Mouse (Mus musculus) forelimb bud, embryonic 11.5 days (tissue): ENCODE measurements at regions not wholly inside any gene's neighbourhood (a gene's known extent, or its start where the extent isn't known, plus 50 kb on each side); places are given as distances from the start of the nearest gene placed in this dataset.

Experiments
- DNase-seq: peaks from one replicate; pipeline ENCODE4 v3.0.0-alpha.2; 2012; ENCODE audit warnings: low read depth, low spot score

DNA sequence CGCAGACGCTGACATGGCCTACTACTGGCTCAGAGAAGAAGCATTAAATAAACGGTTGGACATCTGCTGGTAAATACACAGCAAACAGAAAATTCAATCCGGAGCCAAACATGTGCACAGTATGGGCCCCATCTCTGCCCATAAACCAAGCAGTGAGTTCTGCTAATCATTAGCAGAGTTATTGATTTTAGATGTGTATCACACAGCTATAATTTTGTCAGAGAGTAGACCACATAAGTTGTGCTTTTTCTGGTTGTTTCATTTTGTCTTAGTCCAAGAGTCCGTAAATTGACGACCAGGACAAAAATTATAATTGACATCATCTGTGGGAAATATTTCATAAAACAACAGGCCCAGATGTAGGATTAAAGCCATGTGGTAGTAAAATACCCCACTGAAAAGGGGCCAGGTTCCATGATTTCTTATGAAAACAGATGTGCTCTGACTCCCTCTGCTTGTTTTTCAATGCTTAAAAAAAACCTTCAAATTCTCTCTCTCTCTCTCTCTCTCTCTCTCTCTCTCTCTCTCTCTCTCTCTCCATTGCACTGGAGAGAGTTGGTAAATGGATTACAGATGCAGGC lies 339.3 kb downstream of the Hao1 start:
- DNase-seq: peak; percentile 76

- DNase-seq: no peak
These were observed 350.9 kb downstream of the Hao1 start for GRCm38 (mm10) chr2:134203252-134203651.

- no peak for DNase-seq
These were observed 358.2 kb downstream of the Hao1 start for GRCm38 (mm10) chr2:134195961-134196360.

DNA sequence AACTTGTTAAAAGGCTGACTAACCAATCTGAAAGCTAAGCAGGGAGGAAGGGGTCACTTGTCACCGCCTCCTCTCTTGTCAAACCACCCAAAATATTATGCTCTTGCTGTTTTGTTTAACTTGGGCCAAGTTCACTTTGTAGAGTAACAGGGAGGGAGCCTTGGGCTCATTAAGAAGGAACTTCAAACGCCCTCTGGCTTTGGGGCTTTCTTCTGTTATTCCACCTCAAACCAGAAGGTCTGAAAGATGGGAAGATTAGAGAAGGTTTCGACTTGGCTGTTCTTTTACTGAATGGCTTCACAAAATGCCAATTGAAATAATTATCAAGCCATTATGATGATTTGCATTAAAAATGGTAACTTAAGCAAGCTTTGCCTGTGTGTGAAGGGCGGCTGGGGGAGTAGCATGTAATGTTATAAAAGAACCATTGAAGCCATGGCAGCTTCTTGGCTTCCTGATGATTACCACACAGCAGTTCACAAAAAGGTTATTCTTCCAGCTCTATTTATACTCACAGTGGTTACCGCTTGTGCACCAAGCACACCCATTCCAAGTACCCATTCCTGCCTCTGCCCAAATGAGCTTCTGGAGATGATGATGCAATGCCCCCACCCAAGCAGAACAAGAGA lies 364.6 kb downstream of the Hao1 start:
- no peak for DNase-seq
